Mouse (Mus musculus) embryo, embryonic 9.5 days (tissue): Measurements from ENCODE around the gene Prmt2.

ENCODE experiments used
- DNase-seq: peaks from one replicate; pipeline ENCODE4 v3.0.0-alpha.2; 2017; ENCODE audit errors: extremely low spot score

Gene Prmt2

DNA sequence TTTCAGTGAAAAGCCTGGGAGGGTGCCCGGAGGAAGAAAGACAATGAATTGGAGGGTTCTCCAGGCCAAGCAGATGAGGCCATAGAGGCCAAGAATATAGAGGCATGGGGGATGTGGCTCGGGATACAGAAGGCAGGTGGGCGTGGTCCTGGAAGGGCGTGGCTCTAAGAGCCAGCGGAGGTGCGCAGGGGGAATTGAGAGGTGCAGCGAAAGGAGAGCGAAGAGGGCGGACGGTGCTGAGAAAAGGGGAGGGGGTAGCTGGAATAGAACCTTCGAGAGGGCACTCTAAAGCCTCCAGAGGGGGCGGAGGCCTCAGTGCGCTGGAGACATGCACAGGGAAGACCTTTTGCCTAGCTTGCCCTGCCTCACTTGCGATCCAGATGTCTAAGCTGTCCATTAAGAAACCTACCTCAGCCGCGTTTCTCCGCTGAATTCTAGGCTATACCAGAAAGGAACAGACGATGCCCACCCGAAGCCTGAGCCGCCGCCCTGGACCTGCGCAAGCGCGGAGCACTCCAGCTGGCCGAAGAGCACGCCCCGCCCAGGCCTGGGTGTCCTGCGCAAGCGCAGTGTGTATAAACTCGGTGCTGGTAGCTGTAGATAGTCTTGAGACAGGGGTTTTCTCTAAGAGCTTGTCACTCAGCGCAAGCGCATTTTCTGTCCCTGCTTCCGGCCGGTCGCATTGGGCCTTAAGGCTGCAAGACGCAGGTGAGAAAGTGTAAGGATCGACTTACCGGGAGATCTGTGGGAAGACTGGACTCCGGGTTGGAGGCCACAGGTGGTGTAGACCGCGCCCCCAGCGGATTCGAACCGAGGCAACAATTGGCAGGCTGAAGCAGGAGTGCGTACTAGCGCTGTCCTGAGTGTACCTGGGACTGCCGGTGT is at the start of gene Prmt2:
Gene Prmt2, minus strand, starts transcription at position 525 of the 885 bp plus-strand sequence.
- peak; percentile 91 for DNase-seq

DNA sequence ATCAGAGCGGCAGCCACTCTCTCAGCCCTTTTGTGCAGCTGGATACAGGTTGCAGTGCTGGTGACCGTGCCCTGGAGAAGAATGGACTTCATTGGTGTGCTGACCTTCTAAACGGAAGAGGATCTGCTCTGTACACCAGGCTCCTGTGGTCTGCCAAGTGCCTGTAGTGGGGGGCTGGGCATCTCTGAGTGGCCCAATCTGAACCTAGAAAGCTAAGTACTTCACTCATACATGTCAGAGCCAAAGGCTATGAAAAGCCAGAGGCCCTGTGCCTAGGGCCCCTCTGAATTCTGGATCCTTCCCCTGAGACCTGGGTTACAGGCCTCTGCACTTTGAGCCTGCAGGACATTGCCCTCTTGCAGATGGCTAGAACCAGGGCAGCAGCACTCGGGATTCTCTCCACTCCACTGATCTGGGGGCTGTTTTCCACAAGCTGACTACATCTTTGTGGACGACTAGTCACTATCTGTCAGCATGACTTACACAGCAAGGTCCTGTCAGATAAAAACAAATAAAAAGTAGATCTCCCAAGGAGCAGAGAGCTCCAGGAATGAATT is 41.0 kb upstream of the Prmt2 start:
- DNase-seq = no peak

DNA sequence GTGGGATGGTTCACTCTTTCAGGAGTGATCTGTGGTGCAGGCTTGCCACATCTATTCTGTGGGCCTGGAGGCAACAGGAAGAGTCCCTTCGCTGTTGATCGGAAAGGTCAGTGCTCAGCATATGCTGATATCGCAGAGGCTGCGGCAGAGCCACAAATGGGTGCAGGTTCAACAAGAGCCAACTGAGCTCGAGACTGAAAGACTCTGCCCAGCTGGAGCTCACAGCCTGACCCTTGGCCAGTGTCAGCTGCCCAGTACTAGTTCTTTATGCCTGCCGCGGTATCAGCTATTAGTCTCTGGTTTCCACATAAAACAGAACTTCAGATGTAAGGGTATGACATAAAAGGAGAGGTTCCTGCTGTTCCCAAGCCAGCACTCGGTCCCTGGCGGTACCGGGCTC is 37.6 kb upstream of the Prmt2 start:
- no peak for DNase-seq

DNA sequence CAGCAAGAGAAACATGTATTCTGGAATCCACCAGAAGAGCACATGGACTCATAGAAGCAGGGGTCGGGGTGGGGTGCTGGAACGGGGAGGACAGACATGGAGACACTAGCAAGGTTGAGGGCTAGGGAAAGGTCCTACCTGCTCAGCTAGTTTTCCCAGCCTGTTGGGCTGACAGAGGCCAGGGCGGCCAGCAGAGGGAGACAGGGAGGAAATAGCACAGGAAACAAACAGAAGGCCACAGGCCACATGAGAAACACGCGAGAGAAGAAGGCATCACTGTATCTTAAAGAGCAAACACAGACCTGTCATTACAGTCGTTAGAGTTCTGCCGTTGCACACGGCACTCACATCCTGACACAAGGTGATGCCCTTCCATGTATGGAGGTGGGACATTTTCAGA is 33.6 kb upstream of the Prmt2 start:
- DNase-seq = peak; percentile 26

DNA sequence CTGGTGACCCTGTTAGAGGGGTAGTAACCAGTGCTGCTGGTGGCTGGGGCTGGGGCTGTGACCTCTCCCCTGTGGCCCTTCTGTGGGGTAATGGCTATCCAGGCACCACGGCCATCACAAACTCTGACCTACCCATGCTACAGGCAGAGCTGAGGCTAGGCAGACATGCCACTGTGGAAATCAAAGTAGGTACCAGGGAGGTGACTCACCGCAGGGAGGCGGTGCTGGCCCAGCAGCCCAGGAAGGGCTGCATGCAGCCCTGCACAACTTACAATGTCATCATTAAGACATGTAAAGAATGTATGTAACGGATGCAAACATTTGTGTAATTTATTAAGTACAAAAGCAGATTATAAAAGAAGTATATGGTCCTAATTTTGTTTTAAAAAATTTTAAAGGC is 24.8 kb upstream of the Prmt2 start:
- no peak for DNase-seq

DNA sequence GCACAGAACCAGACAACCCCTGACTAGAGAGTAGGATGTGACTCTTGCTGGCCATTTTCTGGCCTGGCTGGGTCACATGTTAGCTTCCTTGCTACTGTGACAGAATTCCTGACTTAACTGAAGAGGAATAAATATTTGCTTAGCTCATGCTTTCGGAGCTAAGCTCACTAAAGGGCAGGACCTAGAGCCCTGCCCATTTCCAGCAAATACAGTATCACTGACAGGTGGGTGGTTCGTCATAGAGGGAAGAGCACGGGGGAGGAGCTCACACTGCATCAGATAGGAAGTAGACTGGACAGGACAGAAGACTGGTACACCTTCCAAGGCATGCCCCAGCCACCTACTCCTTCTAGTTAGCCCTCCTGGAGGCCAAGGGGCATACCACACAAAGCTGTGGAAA is 23.8 kb upstream of the Prmt2 start:
- no peak for DNase-seq

DNA sequence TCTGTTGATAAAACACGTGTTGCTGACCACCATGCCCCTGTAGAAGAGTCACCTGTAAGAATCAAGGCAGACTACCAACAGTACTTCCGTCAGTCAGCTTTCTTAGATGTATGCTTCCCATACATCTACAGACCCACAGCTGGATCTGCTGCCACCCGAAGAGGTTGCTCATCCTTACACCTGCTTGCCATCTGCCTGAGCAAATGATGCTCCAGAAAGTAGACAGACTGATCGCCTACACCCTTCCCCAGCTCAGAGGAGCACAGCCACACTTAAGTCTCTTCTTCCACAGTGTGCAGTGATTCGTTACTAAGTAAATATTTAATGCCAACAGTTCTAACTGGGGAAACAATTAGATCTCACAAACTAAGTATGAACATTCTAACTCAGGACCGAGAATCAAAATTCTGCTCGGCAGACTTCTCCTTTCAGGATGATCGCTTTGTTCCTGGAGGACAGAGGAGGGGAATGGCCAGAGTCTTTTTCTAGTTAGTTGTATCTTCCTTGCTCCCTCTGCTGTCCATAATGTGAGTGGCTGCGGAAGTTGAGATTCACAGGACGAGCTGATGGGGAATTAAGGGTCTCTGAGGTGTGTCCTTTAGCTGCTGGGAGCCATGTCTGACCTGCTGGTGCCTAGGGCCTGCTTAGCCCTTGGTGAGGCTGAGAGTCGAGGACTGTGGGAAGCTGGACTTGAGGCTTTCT is 22.8 kb upstream of the Prmt2 start:
- peak; percentile 34 for DNase-seq

DNA sequence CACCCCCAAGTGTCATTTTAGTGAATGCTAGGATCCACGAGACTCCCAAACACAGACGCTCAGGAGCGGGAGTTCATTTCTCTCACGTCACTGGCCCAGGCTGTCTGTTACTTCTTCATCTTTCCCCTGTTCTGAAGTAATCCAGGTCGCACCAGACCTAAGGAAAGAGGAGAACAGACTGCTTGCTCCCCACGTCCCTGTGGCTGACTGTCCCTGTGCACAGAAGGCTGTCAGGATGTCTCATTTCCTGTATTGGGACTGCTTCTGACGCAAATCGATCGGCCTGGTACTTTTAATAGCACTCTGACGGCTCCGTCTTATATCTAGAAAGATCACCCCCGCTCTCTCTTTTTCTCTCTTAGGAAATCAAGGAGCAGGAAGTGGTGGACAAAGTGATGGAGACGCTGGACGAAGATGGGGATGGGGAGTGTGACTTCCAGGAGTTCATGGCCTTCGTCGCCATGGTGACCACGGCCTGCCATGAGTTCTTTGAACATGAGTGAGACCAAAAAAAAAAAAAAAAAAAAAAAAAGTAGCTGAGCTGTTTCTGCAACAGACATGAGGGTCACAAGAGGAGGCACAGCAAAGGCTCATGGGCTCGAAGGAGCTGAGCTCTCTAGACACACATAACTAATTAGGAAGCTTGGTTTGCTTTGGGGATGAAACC is 22.0 kb upstream of the Prmt2 start:
- DNase-seq = no peak

DNA sequence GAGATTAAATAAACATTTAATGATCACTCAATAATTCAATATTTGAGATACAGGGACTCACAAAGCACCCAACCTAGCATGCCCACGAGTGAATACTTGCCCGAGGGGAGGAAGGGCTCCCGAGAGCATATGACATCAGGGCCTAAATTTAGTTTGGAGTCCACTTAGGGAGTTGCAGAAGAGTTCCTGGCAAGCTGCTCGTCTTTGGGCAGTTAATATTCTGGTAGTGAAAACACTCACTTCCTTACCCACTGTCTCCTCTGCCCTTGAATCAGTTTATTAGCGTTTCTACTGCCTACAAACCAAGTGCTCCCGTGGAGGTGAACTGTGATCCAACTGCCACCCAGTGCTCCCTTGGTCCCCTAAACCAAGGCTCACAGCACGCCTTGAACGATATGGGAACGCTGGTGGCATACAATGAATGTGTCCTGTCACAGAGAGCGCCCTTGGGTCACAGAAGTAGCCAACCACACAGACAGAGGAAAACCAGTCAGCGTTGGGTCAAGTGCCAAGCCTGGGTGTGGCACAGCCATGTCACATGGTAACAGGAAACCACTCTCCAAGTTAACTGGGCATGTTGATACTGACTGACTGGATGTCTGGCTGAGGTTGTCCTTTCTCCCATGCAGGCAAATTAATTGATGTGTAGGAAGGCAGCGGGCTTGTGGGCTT is 20.2 kb upstream of the Prmt2 start:
- DNase-seq = no peak

DNA sequence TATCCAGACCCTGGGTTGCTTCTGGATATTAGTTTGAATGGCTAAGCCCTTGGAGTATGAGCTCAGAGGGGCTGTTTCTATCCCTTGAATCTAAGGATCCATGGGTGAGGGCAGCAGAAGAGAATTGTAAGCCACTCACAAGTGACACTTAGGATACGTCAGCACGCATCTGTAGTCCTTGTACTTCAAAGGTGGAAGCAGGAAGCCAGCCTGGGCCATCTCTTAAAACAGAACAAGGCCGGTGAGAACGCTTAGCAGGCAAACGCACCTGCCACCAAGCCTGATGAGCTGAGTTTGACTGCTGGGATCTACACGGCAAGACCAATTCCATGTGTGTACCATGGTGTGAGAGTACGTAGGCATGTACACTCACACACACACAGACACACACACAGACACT is 19.6 kb upstream of the Prmt2 start:
- no peak for DNase-seq

DNA sequence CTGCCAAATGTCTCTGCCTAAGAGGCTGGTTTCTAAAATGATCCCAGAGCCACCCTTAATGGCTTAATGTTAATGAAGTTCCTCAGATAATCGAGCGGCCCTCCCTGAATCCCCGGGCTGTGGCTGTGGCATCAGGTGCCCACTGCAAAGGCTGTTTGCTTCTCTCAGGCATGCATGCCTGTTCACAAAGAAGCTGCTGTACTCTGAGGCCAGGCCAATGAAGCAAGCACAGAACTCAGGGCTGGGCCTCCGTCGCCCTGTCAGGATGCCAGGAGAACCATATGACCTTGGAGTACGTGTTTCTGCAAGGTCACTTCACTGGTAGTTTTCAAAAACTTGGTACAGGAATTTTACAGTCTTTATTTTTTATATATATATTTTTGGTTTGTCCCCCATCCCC is 18.0 kb upstream of the Prmt2 start:
- DNase-seq = no peak

DNA sequence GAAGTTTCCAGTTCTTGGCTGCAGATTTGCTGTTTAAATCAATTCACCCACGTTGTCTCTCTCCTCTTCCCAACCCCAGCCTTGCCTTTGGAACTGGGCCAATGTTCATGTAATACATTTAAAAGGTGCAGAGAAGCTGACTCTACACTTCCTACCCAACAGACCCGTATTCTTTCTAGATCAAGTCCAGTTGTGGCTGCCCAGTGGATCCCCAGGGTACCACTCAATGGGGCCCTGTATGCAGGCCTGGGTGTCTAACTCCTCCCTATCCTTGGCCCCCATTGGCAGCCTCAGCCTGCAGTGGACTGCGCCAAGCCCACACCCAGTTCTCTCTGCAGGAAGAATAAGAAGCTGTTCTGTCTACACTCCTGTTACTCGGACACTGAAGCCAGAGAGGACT is 15.9 kb upstream of the Prmt2 start, which contains the start of gene S100b:
Gene S100b, plus strand, starts transcription at position 318 of the 400 bp plus-strand sequence.
- DNase-seq = no peak

DNA sequence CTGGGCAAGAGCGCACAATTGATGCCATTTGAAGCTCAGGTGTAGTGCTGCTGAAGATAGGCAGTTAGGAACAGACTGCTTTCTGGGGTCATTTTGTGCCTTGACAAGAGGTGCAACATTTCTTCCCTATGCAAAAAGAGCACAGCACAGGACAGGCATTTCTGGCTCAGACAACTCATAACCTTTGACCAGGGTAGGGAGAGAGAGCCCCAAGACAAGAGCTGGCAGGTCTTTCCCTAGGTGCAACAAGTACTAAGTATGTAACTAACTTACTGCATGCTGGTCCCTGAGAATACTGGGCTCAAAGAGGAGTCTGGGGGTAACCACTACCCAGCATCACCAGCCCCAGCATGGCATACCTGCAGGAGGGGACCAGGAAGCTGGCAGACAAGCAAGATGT is 15.4 kb upstream of the Prmt2 start:
- no peak for DNase-seq

DNA sequence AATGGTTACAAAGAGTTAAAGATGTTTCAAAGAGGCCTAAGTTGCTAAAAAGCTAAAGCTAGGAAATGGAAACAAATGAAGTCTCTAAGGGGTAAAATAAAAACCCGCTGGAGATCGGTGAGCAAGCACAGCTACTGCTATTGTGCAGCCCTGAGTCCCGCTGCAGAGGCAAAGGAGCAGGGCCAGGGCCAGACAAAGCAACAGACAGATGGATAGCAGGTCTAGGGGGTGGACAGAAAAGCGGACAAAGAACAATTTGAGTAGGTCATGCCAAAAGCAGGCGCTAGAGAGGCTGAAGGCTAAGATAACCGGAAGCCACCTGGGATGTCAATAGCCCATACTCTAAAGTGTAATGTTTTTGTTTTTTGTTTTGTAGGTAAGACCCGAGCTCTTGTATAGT is 13.2 kb upstream of the Prmt2 start:
- no peak for DNase-seq

DNA sequence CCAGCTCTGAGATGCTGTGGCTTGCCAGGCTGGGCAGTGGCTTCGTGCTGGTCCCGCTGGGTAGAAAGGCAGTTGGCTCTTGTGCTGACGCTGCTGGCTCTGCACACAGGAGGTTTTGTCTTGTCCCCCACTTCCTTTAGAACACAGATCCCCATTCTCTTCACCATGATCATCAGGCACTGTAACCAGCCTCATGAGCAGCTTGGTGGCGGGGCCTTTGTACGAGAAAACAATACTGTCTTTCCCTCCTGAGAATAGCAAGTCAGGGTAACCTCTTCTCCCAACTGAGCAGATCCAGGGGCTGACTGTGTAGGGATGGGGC is 10.9 kb upstream of the Prmt2 start:
- DNase-seq = no peak

DNA sequence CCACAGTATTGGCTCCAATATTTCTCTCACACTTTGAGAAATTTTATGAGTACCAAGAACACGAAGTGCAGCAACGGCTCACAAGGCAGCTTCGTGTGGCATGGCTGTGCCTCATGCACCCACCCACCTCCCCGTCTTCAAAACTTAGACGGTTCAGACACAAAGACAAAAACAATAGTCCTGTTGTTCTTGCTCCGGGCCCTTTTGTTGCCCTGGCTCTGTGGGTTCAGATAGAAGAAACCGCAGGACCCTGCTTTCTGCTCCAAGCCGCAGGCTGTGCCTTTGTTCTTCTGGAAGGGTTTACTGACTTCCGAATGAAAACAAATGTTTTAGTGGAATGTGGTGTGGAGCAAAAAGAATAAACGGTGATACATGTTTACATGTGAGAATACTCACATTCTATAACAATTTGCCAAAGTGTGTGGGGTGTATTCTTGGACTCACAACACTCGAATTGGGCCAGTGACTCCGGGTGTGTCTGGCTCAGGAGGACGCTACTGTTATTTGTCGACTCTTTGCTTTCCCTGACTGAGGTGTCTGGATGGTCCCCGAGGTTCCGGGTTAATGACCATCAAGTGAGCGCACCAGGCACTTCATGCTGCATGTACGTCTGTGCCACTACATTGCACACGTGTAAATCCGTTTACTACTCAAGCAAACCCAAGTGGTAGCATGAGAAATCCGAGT is 10.4 kb upstream of the Prmt2 start:
- DNase-seq = peak; percentile 32

DNA sequence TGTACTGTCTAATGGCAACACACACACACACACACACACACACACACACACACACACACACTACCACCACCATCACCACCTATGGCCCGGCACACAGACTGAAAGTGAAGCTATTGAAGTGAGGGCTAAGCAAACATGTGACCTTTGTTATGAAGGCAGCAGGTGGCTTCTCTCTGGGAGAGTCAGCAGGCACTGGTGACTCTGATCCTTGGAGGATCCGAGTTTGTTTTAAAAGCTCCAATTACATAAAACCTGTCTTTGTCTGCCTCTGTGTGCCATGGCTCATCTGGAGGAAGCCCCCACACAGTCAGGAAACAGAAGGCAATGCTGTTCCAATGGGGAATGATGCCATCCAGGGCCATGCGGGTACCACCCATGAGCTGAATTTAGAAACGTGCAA is 8.9 kb upstream of the Prmt2 start:
- no peak for DNase-seq

DNA sequence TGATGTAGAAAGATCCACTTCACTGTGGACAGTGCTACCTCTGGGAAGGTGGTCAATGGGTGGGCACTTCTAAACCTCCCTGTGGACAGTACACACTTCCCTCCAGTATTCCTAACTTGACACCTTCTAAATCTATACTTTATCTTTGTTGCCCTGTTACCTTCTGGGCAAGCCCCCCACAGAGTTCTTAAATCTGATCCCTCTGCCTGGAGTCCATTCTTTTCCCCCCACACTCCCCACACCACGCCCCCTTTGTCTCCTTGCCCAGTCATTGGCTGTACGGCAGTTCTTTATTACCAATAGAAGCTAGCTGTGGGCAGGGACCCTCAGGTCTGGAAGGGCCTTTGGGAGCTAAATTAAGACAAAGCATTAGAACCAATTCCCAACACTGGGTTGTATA is 7.4 kb upstream of the Prmt2 start:
- no peak for DNase-seq

DNA sequence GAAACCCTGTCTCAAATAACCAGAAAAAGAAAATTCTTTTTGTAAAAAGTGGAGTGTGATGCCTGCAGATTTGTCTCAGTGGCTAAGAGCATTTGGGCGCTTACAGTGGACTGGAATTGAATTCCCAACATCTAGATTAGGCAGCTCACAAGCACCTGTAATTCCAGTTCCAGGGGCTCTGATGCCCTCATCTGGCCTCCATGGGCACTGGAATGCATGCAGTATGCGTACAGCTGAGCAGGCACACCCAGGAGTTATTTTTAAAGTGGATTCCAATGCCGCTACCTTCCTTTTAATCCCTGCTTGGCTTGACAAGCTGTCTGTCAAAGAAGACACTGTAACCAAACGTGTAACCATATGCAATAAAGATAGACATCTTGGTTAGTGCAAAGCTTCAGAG is 1.7 kb upstream of the Prmt2 start:
- DNase-seq = no peak

DNA sequence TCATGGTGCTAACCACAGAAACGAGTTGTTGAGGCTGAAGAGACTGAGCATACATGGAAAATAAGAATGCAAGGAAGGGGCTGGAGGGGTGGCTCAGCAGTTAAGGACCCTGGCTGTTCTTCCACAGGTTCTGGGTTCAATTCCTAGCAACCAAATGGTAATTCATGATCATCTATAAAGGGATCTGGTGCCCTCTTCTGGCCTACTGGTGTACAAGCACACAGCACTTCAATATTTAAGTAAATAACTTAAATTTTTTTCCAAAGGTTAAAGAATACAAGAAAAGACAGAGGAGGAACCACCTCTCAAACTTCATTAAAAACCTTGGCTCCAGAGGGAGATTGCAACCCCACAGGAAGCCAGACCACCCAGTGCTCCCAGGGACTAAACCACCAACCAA is 8.0 kb downstream of the Prmt2 start:
- no peak for DNase-seq

DNA sequence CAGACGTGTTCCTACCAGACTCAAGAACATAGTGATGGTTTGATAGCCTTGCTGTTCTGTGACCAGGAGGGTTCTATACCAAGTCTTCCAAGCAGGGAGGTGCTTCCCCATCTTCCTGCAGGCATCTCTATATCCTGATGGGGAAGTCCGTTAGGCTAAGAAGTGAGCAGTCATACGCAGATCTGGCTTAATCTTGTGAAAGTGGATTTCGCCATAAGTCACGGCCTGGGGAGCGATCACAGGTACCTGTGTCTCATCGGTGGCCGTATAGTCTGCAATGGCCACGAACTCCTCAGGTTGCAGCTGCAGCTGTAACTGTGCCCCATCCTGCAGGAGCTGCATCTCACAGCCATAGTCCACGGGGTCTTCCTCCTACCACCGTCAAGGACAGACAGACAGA is 11.7 kb downstream of the Prmt2 start:
- DNase-seq = no peak
